Mouse (Mus musculus) heart, postnatal 0 days (tissue): ENCODE data around the gene Sspo. TPM values are rescaled to one million over a fixed set of nuclear protein-coding genes. Genes with fewer than 3 reads are reported as not detected.

Source experiments
- ATAC-seq: fragments of 200-750 bp; cut with Nextera tagmentation; 2 replicates; pipeline ENCODE4 v1.8.0; 2017; ENCODE audit warnings: low read depth, moderate number of reproducible peaks, moderate library complexity; ENCODE audit not compliant: insufficient read depth
- DNase-seq: peaks from one replicate; pipeline ENCODE4 v3.0.0-alpha.2; 2016; ENCODE audit warnings: low spot score
- H3K27ac ChIP-seq: fragments of 300-500 bp; sonication (generic); 2 replicates; pipeline ENCODE4 v1.5.1; 2014; ENCODE audit warnings: low read depth, mild to moderate bottlenecking
- H3K27me3 ChIP-seq: fragments of 300-500 bp; sonication (generic); 2 replicates; pipeline ENCODE4 v1.6.1; 2014; ENCODE audit warnings: low read length, mixed read lengths; ENCODE audit not compliant: control insufficient read depth, insufficient read depth
- H3K36me3 ChIP-seq: fragments of 300-500 bp; sonication (generic); replicated peaks from 2 replicates; pipeline ENCODE4 v1.6.1; 2014; ENCODE audit warnings: low read length, mixed read lengths; ENCODE audit not compliant: control insufficient read depth, insufficient read depth
- H3K4me1 ChIP-seq: fragments of 300-500 bp; sonication (generic); 2 replicates; pipeline ENCODE4 v1.6.1; 2014; ENCODE audit warnings: antibody characterized with exemption; ENCODE audit not compliant: control insufficient read depth, insufficient read depth
- H3K4me2 ChIP-seq: fragments of 300-500 bp; sonication (generic); 2 replicates; pipeline ENCODE4 v1.6.1; 2014; ENCODE audit warnings: low read depth, mild to moderate bottlenecking, low read length, moderate library complexity
- H3K4me3 ChIP-seq: fragments of 300-500 bp; sonication (generic); 2 replicates; pipeline ENCODE4 v1.5.1; 2014; ENCODE audit warnings: low read depth, low read length
- H3K9ac ChIP-seq: fragments of 300-500 bp; sonication (generic); replicated peaks from 2 replicates; pipeline ENCODE4 v1.6.1; 2014; ENCODE audit warnings: low read depth, low read length, mixed read lengths
- H3K9me3 ChIP-seq: fragments of 300-500 bp; sonication (generic); replicated peaks from 2 replicates; pipeline ENCODE4 v1.6.1; 2016; ENCODE audit warnings: low read length; ENCODE audit not compliant: control insufficient read depth
- CTCF ChIP-seq: IDR thresholded peaks from 2 replicates; pipeline ENCODE4 v1.5.1; 2016; ENCODE audit warnings: antibody characterized with exemption, control low read depth, low read depth
- EP300 ChIP-seq: IDR thresholded peaks from 2 replicates; pipeline ENCODE4 v1.6.1; 2016; ENCODE audit warnings: antibody characterized with exemption, low read depth
- WGBS: fragments of 180-500 bp; shearing (Covaris S2); extraction: QIAGEN DNeasy Blood & Tissue Kit; methylation state at CpG from one replicate; pipeline ENCODE4 v1.1.7; 2014; 5-methylcytosine and 5-hydroxymethylcytosine counted together
- polyA plus RNA-seq: library from polyadenylated mRNA; unstranded; fragments of >200 nt; fragmentation: Nextera tagmentation; extraction: Ambion mirVana; gene quantifications from 2 replicates; pipeline ENCODE4 v1.2.1, GENCODE M21; 2015
- total RNA-seq: library from RNA; depleted of rRNA; stranded (reverse); fragments of >200 nt; gene quantifications from 2 replicates; pipeline ENCODE4 v1.2.3, GENCODE M21; 2014; ENCODE audit warnings: low replicate concordance

The Sspo gene
- total and polyA plus RNA-seq, 2 experiments from 2014 or later = 0.15 to 3.4 TPM

- TF ChIP-seq EP300 = peak; percentile 55
- no peak for TF ChIP-seq CTCF
- DNase-seq = peak; percentile 93
- WGBS = 6% methylated on average over 19 of the region's 19 CpGs
- H3K4me1 ChIP-seq = no peaks in the 10 kb centered on the region; the same call in 1 of the 2 replicates
- peaks cover 22% of the 10 kb centered on the region for H3K36me3 ChIP-seq
- H3K4me3 ChIP-seq = peak overlapping the region; percentile 88
- H3K27ac ChIP-seq = peak overlapping the region; percentile 70
- H3K9ac ChIP-seq = peak overlapping the region; percentile 41
- H3K27me3 ChIP-seq = peaks cover 4% of the 10 kb centered on the region; the same call in 1 of the 2 replicates
- H3K9me3 ChIP-seq = no peaks in the 10 kb centered on the region
- peak; percentile 87 for ATAC-seq
- H3K4me2 ChIP-seq = peak overlapping the region; percentile 99
Measured at GRCm38 (mm10) chr6:48443592-48444309, 4.3 kb upstream of the Sspo start.

- under 1% methylated on average over 32 of the region's 34 CpGs for WGBS
- ATAC-seq (peak; percentile 65), DNase-seq (peak; percentile 93)
- H3K4me3 ChIP-seq = peak overlapping the region; percentile 88
- H3K27me3 ChIP-seq = no peaks in the 10 kb centered on the region
- TF ChIP-seq CTCF = no peak
- TF ChIP-seq EP300 = 0 out of 2 replicates have a peak, but pooled peaks have one; percentile 21
- peak overlapping the region; percentile 91 for H3K27ac ChIP-seq
- H3K4me1 ChIP-seq = no peaks in the 10 kb centered on the region; the same call in 1 of the 2 replicates
- peak overlapping the region; percentile 99 for H3K4me2 ChIP-seq
- H3K9ac ChIP-seq = peak overlapping the region; percentile 83
- H3K9me3 ChIP-seq = no peaks in the 10 kb centered on the region
- H3K36me3 ChIP-seq = peaks cover 14% of the 10 kb centered on the region; the same call in 1 of the 2 replicates
Measured at GRCm38 (mm10) chr6:48444310-48445180, 3.5 kb upstream of the Sspo start.

- Histone ChIP-seq H3K4me3 (peak within 1 kb of the TSS; percentile 88), H3K36me3 (peaks cover 14% of the 10 kb centered on the region; the same call in 1 of the 2 replicates), H3K4me2 (peak within 1 kb of the TSS; percentile 99), H3K27me3 (no peaks in the 10 kb centered on the region), H3K9ac (peak within 1 kb of the TSS; percentile 83), H3K4me1 (no peaks in the 10 kb centered on the region; the same call in 1 of the 2 replicates), H3K9me3 (no peaks in the 10 kb centered on the region), H3K27ac (peak within 1 kb of the TSS; percentile 91)
- TF ChIP-seq EP300 (no peak), CTCF (no peak)
- peak; percentile 57 for DNase-seq
- under 1% methylated on average over 63 of the region's 65 CpGs for WGBS
- ATAC-seq = no peak
Measured at GRCm38 (mm10) chr6:48445181-48446101, 2.6 kb upstream of the Sspo start, which contains the start of gene Zfp467. Zfp467 (minus strand) TSS chr6:48445825.

GRCm38 (mm10) chr6:48446256-48446655, 1.8 kb upstream of the Sspo start:
- no peaks in the 10 kb centered on the region for H3K9me3 ChIP-seq
- H3K4me2 ChIP-seq = peak overlapping the region; percentile 99
- no peaks in the 10 kb centered on the region for H3K27me3 ChIP-seq
- peak overlapping the region; percentile 91 for H3K27ac ChIP-seq
- WGBS = 31% methylated on average over 3 of the region's 3 CpGs
- no peak for TF ChIP-seq EP300
- TF ChIP-seq CTCF = no peak
- H3K36me3 ChIP-seq = peaks cover 14% of the 10 kb centered on the region; the same call in 1 of the 2 replicates
- no peak for ATAC-seq
- peak; percentile 32 for DNase-seq
- H3K9ac ChIP-seq = no peak overlapping the region; the same call in 1 of the 2 replicates
- no peaks in the 10 kb centered on the region; the same call in 1 of the 2 replicates for H3K4me1 ChIP-seq
- H3K4me3 ChIP-seq = peak overlapping the region; percentile 88

GRCm38 (mm10) chr6:48446896-48447295, 1.1 kb upstream of the Sspo start:
- Histone ChIP-seq H3K27ac (peak overlapping the region; percentile 91; the same call in 1 of the 2 replicates), H3K9ac (no peak overlapping the region), H3K36me3 (peaks cover 8% of the 10 kb centered on the region; the same call in 1 of the 2 replicates), H3K4me2 (no peak overlapping the region), H3K9me3 (no peaks in the 10 kb centered on the region), H3K4me3 (no peak overlapping the region), H3K4me1 (no peaks in the 10 kb centered on the region; the same call in 1 of the 2 replicates), H3K27me3 (no peaks in the 10 kb centered on the region)
- TF ChIP-seq EP300 (no peak), CTCF (no peak)
- DNase-seq (no peak), ATAC-seq (no peak)
- 79% methylated on average over 3 of the region's 3 CpGs for WGBS
